Comparison of ENCODE assay signal across 8 mouse cellular contexts in genomic region chr11:31769804-31770654, GRCm38 (mm10).
A peak's percentile ranks its signal among the peaks of the same experiment; 100 is the strongest.
DNase-seq lines count a peak whose midpoint lies in the region; ATAC-seq and TF ChIP-seq lines count a peak whose summit lies in the region.

No protein-coding gene starts in this region.

- TF ChIP-seq CTCF in stomach, postnatal 0 days (IDR thresholded peaks at IDR 0.05; ENCODE audit: low read depth): no peak

- no peak overlapping the region for H3K4me3 ChIP-seq in embryonic facial prominence, embryonic 10.5 days
- no peak overlapping the region for H3K4me3 ChIP-seq in heart, embryonic 14.5 days (ENCODE audit: control insufficient read depth in 1 of 2, insufficient read depth in 1 of 2, low read depth in 1 of 2, low read length in 2 of 2)
- H3K4me3 ChIP-seq in stomach, postnatal 0 days (ENCODE audit: low read depth, low read length): no peak overlapping the region

- no peaks in the 10 kb centered on the region for H3K27me3 ChIP-seq in embryonic facial prominence, embryonic 10.5 days (replicated peaks; ENCODE audit: low read depth, poor library complexity, severe bottlenecking)
- no peaks in the 10 kb centered on the region for H3K27me3 ChIP-seq in heart, embryonic 14.5 days (ENCODE audit: control insufficient read depth, insufficient read depth, low read length)
- no peaks in the 10 kb centered on the region for H3K27me3 ChIP-seq in stomach, postnatal 0 days (ENCODE audit: control insufficient read depth, insufficient read depth, low read length)

- H3K9me3 ChIP-seq in embryonic facial prominence, embryonic 10.5 days: no peaks in the 10 kb centered on the region
- H3K9me3 ChIP-seq in heart, embryonic 14.5 days (ENCODE audit: control insufficient read depth, low read length): peaks cover 7% of the 10 kb centered on the region; the same call in 1 of the 2 replicates
- H3K9me3 ChIP-seq in stomach, postnatal 0 days (ENCODE audit: control insufficient read depth, low read length): no peaks in the 10 kb centered on the region

- ATAC-seq in heart, embryonic 14.5 days (ENCODE audit: insufficient number of reproducible peaks, insufficient read depth, low FRiP score, low read depth): peak; percentile 69
- 0 out of 2 replicates have a peak, but pooled peaks have one; percentile 12 for ATAC-seq in stomach, postnatal 0 days (ENCODE audit: low FRiP score, low TSS enrichment)

- WGBS in embryonic facial prominence, embryonic 10.5 days: 86% methylated on average over 4 of the region's 4 CpGs
- WGBS in heart, embryonic 14.5 days: 71% methylated on average over 4 of the region's 4 CpGs
- WGBS in stomach, postnatal 0 days: 75% methylated on average over 4 of the region's 4 CpGs

- no peaks in the 10 kb centered on the region for H3K36me3 ChIP-seq in embryonic facial prominence, embryonic 10.5 days (replicated peaks)
- no peaks in the 10 kb centered on the region for H3K36me3 ChIP-seq in heart, embryonic 14.5 days (ENCODE audit: control insufficient read depth, insufficient read depth, low read length)
- no peaks in the 10 kb centered on the region for H3K36me3 ChIP-seq in stomach, postnatal 0 days (ENCODE audit: control insufficient read depth, insufficient read depth, low read length)

- no peak overlapping the region for H3K4me2 ChIP-seq in heart, embryonic 14.5 days (ENCODE audit: low read length)
- no peak overlapping the region for H3K4me2 ChIP-seq in stomach, postnatal 0 days (replicated peaks; ENCODE audit: low read depth)

- H3K9ac ChIP-seq in heart, embryonic 14.5 days (ENCODE audit: low read length): no peak overlapping the region
- no peak overlapping the region for H3K9ac ChIP-seq in stomach, postnatal 0 days (ENCODE audit: low read length)

- peak; percentile 8 to 71 for DNase-seq in urinary bladder, postnatal 36 days (ENCODE audit: low spot score in 2 of 2)
- DNase-seq in urinary bladder, postnatal 4 days (ENCODE audit: low spot score in 2 of 2): no peak
- DNase-seq in embryonic facial prominence, embryonic 10.5 days (ENCODE audit: low spot score): no peak
- DNase-seq in kidney, postnatal 10 days: peak; percentile 78
- peak; percentile 82 for DNase-seq in lung, postnatal 10 days
- DNase-seq in stomach, postnatal 0 days (ENCODE audit: low spot score): no peak
- no peak for DNase-seq in thymus, postnatal 4 days

- 0 out of 2 replicates have a peak overlapping the region, but pooled peaks have one; percentile 46 for H3K27ac ChIP-seq in embryonic facial prominence, embryonic 10.5 days (replicated peaks)
- H3K27ac ChIP-seq in heart, embryonic 14.5 days (replicated peaks in 1 of 2; ENCODE audit: control insufficient read depth in 1 of 2, insufficient read depth in 1 of 2, low read depth in 2 of 2, low read length in 2 of 2): peak overlapping the region; percentile 2 to 45; a peak in 2 of 4 replicates
- H3K27ac ChIP-seq in stomach, postnatal 0 days (replicated peaks): no peak overlapping the region

- H3K4me1 ChIP-seq in embryonic facial prominence, embryonic 10.5 days: peaks cover 14% of the 10 kb centered on the region; the same call in 1 of the 2 replicates
- H3K4me1 ChIP-seq in heart, embryonic 14.5 days (ENCODE audit: control insufficient read depth in 2 of 2, insufficient read depth in 2 of 2, low read length in 2 of 2): peaks cover 11 to 12% of the 10 kb centered on the region in 2 experiments
- no peaks in the 10 kb centered on the region for H3K4me1 ChIP-seq in stomach, postnatal 0 days (replicated peaks; ENCODE audit: control insufficient read depth, insufficient read depth)

- no peak for TF ChIP-seq EP300 in stomach, postnatal 0 days (optimal IDR thresholded peaks at IDR 0.05)

Comparison
In these comparisons a context has a peak if more than half of its experiments do, and no peak if none do; other contexts are left out.
1. DNase-seq: peak in urinary bladder, postnatal 36 days (2 of 2), kidney, postnatal 10 days (single experiment) and lung, postnatal 10 days (single experiment); none in urinary bladder, postnatal 4 days (0 of 2), embryonic facial prominence, embryonic 10.5 days (single experiment), stomach, postnatal 0 days (single experiment) and thymus, postnatal 4 days (single experiment).